Mouse (Mus musculus) hindbrain, embryonic 12.5 days (tissue): ENCODE results near the gene Gm9970. TPM values are rescaled to one million over a fixed set of nuclear protein-coding genes. Genes with fewer than 3 reads are reported as not detected.

ENCODE experiments used
- ATAC-seq: fragments of 200-750 bp; cut with Nextera tagmentation; 2 replicates; pipeline ENCODE4 v1.8.0; 2017; ENCODE audit warnings: moderate TSS enrichment; ENCODE audit not compliant: low FRiP score
- H3K27ac ChIP-seq: fragments of 300-500 bp; sonication (generic); 2 replicates; pipeline ENCODE4 v1.5.1; 2016; ENCODE audit warnings: mild to moderate bottlenecking
- H3K27me3 ChIP-seq: fragments of 300-500 bp; sonication (generic); 2 replicates; pipeline ENCODE4 v1.6.1; 2016; ENCODE audit warnings: mild to moderate bottlenecking
- H3K36me3 ChIP-seq: fragments of 300-500 bp; sonication (generic); 2 replicates; pipeline ENCODE4 v1.6.1; 2016; ENCODE audit warnings: mild to moderate bottlenecking
- H3K4me1 ChIP-seq: fragments of 300-500 bp; sonication (generic); 2 replicates; pipeline ENCODE4 v1.6.1; 2016
- H3K4me2 ChIP-seq: fragments of 300-500 bp; sonication (generic); replicated peaks from 2 replicates; pipeline ENCODE4 v1.6.1; 2016; ENCODE audit warnings: mild to moderate bottlenecking
- H3K4me3 ChIP-seq: fragments of 300-500 bp; sonication (generic); 2 replicates; pipeline ENCODE4 v1.5.1; 2016; ENCODE audit warnings: mild to moderate bottlenecking
- H3K9ac ChIP-seq: fragments of 300-500 bp; sonication (generic); 2 replicates; pipeline ENCODE4 v1.6.1; 2016; ENCODE audit warnings: mild to moderate bottlenecking, moderate library complexity
- H3K9me3 ChIP-seq: fragments of 300-500 bp; sonication (generic); replicated peaks from 2 replicates; pipeline ENCODE4 v1.6.1; 2016; ENCODE audit warnings: mild to moderate bottlenecking
- WGBS: fragments of 180-500 bp; shearing (Covaris S2); methylation state at CpG from one replicate; pipeline ENCODE4 v1.1.7; 2016; 5-methylcytosine and 5-hydroxymethylcytosine counted together
- polyA plus RNA-seq: library from polyadenylated mRNA; unstranded; fragments of >200 nt; fragmentation: Nextera tagmentation; extraction: Ambion mirVana; gene quantifications from 2 replicates; pipeline ENCODE4 v1.2.1, GENCODE M21; 2016

Gm9970 gene
- 0.57 and 0.94 TPM in 2 replicates for polyA plus RNA-seq

DNA sequence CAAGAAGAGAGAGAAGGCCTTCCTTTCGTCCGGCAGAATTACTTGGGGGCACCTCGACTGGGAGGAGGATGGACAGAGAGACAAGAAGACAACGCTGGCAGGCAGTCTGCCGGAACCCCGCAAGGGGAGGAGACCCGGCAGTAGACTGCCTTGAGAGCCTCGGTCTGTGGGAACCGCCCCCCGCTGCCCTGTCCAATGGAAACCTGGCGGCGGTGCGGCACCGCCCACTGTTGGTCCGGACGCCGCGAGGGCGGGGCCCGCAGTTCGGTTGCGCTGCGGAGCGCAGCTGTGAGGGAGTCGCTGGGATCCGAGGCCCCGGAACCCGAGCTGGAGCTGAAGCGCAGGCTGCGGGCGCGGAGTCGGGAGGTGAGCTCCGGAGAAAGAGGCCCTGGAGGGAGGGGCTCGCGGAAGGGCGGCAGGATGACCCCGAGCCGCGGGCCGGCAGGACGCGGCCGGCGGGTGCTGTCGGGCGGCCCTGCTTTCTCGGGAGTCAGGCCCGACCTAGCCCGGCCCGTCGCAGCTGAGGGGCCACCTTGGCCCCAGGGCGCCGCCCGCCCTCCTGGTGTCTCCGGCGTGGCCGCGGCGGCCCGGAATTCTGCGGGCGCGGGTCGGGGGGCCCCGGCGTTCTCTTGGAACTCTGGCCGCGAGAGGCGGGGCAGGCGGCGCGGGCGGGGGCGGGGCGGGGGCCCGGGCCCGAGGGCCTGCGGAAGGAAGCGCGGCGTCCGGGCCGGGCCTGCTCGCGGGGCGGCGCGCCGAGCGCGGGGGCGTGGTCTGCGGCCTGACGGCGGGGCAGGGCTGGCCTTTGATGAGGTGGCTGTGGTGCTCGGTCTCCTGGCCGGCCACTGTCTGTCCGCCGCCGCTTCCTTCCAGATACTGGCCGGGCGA is at the start of gene Gm9970, which contains the start of gene Nrbp1:
Gm9970 (minus strand) TSS at position 596 of the 885 bp plus-strand sequence.
Nrbp1 (plus strand) TSS at position 228 of the 885 bp plus-strand sequence.
- H3K4me1 ChIP-seq = peaks cover 8% of the 10 kb centered on the region
- H3K27me3 ChIP-seq = no peaks in the 10 kb centered on the region
- ATAC-seq = peak; percentile 99
- H3K9me3 ChIP-seq = no peaks in the 10 kb centered on the region; the same call in 1 of the 2 replicates
- peak within 1 kb of the TSS; percentile 98 for H3K27ac ChIP-seq
- H3K4me3 ChIP-seq = peak within 1 kb of the TSS; percentile 96
- under 1% methylated on average over 73 of the region's 103 CpGs for WGBS
- H3K4me2 ChIP-seq = peak within 1 kb of the TSS; percentile 77
- peaks cover 23% of the 10 kb centered on the region for H3K36me3 ChIP-seq
- H3K9ac ChIP-seq = peak within 1 kb of the TSS; percentile 97

DNA sequence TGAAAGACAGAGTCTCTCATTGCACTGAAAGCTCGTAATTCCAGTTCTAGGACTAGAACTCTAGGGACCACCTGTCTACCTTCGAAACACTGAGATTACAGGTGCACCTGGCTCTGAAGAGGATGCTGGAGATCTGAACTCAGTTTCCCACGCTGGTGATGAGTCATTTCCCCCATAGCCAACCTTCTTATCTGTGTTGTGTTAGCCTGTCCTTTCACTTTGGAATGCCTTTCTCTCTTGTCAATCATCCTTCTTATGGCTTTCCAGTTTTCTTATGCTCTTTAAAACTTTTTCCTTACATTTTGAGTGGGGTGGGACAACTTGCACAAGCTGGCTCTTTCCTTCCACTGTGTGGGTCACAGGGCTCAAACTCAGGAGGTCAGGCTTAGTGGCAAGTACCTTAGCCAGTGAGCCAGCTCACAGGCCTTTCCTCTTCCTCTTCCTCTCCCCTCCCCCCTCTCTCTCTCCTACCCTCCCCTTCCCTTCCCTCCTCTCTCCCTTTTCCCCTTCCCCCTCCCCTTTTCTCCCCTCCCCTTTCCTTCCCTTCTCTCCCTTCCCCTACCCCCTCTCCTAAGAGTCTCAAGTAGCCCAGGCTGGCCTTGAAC is 48.7 kb upstream of the Gm9970 start:
- Histone ChIP-seq H3K27me3 (no peaks in the 10 kb centered on the region), H3K9me3 (no peaks in the 10 kb centered on the region), H3K4me3 (peak overlapping the region; percentile 47; the same call in 1 of the 2 replicates), H3K36me3 (peaks cover 32% of the 10 kb centered on the region), H3K4me2 (peak overlapping the region; percentile 75), H3K9ac (peak overlapping the region; percentile 56; the same call in 1 of the 2 replicates), H3K27ac (no peak overlapping the region), H3K4me1 (peaks cover 24% of the 10 kb centered on the region)
- ATAC-seq = no peak
- 89% methylated on average over 3 of the region's 3 CpGs for WGBS

DNA sequence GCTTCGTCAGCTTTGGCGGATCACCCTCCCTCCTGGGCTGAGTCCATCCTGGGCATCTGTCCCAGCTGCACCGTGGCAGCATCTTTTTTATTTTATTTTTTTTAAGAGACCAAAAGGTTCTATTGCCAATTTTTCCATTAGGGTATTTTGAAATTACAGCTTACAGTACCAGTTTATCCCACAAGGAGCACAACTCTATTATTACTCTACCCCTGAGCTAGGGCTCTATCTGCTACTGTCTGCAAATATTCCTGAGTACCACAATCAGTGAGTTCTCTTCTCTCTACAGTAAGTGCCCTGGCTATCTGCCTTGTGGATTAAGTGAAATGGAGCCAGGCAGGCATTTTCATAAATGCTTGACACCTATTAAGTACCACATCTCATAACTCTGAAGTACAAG is 47.6 kb upstream of the Gm9970 start:
- peaks cover 14% of the 10 kb centered on the region; the same call in 1 of the 2 replicates for H3K4me1 ChIP-seq
- no peak overlapping the region for H3K27ac ChIP-seq
- H3K4me3 ChIP-seq = no peak overlapping the region
- no peak overlapping the region for H3K4me2 ChIP-seq
- peaks cover 40% of the 10 kb centered on the region for H3K36me3 ChIP-seq
- ATAC-seq = no peak
- H3K9ac ChIP-seq = no peak overlapping the region
- no peaks in the 10 kb centered on the region for H3K27me3 ChIP-seq
- WGBS = 85% methylated on average over 3 of the region's 3 CpGs
- no peaks in the 10 kb centered on the region for H3K9me3 ChIP-seq

DNA sequence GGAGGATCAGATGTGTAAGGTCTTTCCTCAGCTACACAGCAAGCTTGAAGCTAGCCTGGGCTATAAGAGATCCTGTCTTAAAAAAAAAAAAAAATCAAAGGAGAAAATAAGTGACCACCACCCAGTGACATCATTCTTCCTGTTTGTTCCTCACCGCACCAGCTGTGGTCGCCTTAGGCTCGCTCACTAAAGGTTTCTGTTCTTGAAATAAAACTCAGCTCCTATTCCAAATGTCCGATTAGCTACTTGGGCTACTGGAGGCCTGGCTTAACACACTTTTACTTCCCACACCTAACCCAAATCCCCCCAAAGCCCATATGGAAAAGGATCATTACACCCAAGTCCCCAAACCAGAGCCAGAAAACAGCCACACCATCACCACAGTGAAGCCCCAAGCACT is 47.2 kb upstream of the Gm9970 start:
- WGBS = 93% methylated on average over 4 of the region's 4 CpGs
- no peak for ATAC-seq
- no peak overlapping the region for H3K4me2 ChIP-seq
- H3K27ac ChIP-seq = no peak overlapping the region
- no peak overlapping the region for H3K9ac ChIP-seq
- H3K27me3 ChIP-seq = no peaks in the 10 kb centered on the region
- H3K36me3 ChIP-seq = peaks cover 40% of the 10 kb centered on the region
- H3K4me1 ChIP-seq = peaks cover 14% of the 10 kb centered on the region; the same call in 1 of the 2 replicates
- no peaks in the 10 kb centered on the region for H3K9me3 ChIP-seq
- H3K4me3 ChIP-seq = no peak overlapping the region

DNA sequence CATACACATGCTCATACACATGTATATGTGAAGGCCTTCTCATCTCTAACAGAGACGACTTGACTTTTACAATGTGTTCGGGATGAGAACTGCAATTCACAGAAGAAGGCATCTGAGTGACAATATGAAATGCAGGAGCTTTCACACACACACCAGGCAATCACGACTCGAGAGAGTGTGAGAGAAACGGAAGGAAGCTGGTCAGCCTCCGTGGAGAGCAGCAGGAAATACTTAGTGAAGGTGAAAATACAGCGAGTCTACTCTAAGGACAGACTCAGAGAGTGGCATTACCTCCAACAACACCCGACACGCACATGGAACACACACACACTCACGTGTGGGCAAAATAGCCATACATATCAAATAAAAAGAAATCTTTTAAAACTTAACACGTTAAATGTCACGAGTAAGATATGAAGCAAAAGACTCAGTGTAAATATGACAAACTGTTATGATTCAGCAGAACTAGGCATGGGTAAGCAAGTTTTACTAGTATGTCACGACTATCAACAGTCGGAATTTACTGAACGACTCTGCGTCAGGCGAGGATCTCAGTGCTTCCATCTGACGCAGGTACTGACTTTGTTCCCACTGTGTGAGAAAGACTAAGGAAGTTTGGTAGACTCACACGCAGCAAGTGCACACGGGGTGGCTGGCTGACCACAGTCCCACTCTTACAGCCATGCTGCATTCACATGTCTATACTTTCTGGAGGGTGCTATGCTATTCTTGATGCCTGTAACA is 38.4 kb upstream of the Gm9970 start:
- Histone ChIP-seq H3K27ac (no peak overlapping the region), H3K36me3 (peaks cover 69% of the 10 kb centered on the region), H3K9me3 (no peaks in the 10 kb centered on the region), H3K9ac (no peak overlapping the region), H3K27me3 (no peaks in the 10 kb centered on the region), H3K4me3 (no peak overlapping the region), H3K4me1 (no peaks in the 10 kb centered on the region), H3K4me2 (no peak overlapping the region)
- 89% methylated on average over 20 of the region's 20 CpGs for WGBS
- no peak for ATAC-seq

DNA sequence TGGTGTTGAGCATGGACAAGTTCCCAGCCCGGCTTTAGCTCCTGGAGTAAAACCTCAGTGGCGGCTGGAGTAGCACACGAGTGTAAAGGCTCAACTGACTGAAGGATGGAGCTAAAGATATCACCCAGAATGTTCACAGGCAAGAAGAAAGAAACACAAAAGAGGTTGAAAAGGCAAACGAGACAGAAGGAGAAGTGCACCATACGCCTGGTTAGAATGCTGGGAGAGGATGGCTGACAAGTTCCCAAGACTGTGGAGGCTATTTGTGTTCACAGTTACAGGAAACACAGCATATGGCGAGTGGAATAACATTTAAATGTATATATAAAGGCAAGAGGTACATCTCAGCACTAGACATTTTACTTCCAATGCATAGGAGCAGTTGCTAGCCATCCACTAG is 32.0 kb upstream of the Gm9970 start:
- Histone ChIP-seq H3K4me3 (no peak overlapping the region), H3K27me3 (no peaks in the 10 kb centered on the region), H3K4me1 (no peaks in the 10 kb centered on the region), H3K4me2 (no peak overlapping the region), H3K9ac (no peak overlapping the region), H3K9me3 (no peaks in the 10 kb centered on the region), H3K27ac (no peak overlapping the region), H3K36me3 (peaks cover 56% of the 10 kb centered on the region)
- 85% methylated on average over 6 of the region's 6 CpGs for WGBS
- ATAC-seq = no peak

DNA sequence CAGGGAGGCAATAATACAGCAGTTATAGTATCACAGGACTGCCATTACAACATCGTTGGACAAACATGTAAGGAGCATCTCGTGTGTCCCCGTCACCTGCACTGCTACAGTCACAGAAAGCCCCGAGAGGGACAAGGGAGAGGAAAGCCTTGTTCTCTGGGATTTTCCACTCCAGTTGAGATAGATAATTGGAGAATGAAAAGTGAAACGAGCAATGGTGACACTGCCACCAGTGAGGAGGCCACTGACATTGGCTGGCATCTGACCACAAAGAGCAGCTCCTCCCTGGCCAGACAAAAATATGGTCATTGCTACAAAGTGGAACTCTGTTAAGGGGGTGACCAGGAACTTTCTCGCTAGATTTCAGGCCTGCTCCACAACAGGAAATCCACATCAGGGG is 26.7 kb upstream of the Gm9970 start:
- peaks cover 81% of the 10 kb centered on the region for H3K36me3 ChIP-seq
- H3K9me3 ChIP-seq = no peaks in the 10 kb centered on the region
- ATAC-seq = no peak

DNA sequence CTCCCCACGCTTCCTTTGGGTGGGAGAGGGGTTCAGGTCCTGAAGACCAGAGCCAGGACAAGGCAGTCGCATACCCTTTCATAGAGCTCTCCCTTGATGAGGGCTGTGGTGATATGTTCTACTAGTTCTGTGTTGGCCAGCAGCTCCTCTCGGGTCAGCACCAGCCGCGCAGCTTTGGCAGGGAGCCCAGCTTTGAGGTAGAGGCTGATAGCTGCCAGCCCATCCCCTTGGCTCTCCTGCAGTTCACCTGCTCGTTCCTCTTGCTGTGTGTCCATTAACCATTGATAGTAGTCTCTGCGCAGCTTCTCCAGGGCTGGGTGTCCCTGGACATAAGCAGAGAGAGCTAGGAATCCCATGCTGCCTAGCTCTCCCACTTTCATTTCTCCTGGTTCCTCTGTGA is 25.1 kb upstream of the Gm9970 start:
- H3K27ac ChIP-seq = no peak overlapping the region
- no peaks in the 10 kb centered on the region for H3K27me3 ChIP-seq
- H3K4me3 ChIP-seq = no peak overlapping the region
- 92% methylated on average over 7 of the region's 7 CpGs for WGBS
- no peak overlapping the region for H3K9ac ChIP-seq
- H3K36me3 ChIP-seq = peaks cover 88% of the 10 kb centered on the region
- H3K9me3 ChIP-seq = no peaks in the 10 kb centered on the region
- no peak for ATAC-seq
- H3K4me2 ChIP-seq = no peak overlapping the region
- no peaks in the 10 kb centered on the region for H3K4me1 ChIP-seq

More for the DNA sequence above, 26.7 kb upstream of the Gm9970 start:
- no peak overlapping the region for H3K27ac ChIP-seq
- H3K9ac ChIP-seq = no peak overlapping the region
- H3K4me3 ChIP-seq = no peak overlapping the region
- H3K4me1 ChIP-seq = no peaks in the 10 kb centered on the region
- no peak overlapping the region for H3K4me2 ChIP-seq
- WGBS = 65% methylated on average over 6 of the region's 6 CpGs
- H3K27me3 ChIP-seq = no peaks in the 10 kb centered on the region

DNA sequence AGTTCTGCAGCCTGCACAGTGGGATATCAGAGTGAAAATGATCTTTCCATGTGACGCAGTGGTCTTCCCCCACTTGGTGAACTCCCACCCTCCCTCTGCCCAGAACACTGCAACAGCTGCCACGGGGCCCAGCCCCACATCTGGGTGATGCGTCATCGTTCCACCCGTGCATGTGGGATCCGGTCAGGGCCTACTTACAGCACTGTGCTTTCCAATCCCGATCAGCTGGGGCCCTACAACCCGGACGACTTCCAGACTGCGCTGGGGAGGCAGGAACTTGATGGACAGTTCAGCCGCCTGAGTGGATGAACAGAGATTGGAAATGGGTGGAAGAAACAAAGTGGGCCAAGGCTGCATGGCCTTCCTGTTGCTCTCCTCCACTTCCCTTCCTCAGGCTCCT is 16.6 kb upstream of the Gm9970 start:
- no peak overlapping the region for H3K4me2 ChIP-seq
- H3K9ac ChIP-seq = no peak overlapping the region
- peaks cover 80% of the 10 kb centered on the region for H3K36me3 ChIP-seq
- ATAC-seq = no peak
- no peaks in the 10 kb centered on the region for H3K27me3 ChIP-seq
- H3K4me3 ChIP-seq = no peak overlapping the region
- H3K4me1 ChIP-seq = 0 out of 2 replicates have a peak, but pooled peaks cover 3% of the 10 kb centered on the region
- WGBS = 91% methylated on average over 11 of the region's 11 CpGs
- H3K9me3 ChIP-seq = no peaks in the 10 kb centered on the region
- no peak overlapping the region for H3K27ac ChIP-seq

DNA sequence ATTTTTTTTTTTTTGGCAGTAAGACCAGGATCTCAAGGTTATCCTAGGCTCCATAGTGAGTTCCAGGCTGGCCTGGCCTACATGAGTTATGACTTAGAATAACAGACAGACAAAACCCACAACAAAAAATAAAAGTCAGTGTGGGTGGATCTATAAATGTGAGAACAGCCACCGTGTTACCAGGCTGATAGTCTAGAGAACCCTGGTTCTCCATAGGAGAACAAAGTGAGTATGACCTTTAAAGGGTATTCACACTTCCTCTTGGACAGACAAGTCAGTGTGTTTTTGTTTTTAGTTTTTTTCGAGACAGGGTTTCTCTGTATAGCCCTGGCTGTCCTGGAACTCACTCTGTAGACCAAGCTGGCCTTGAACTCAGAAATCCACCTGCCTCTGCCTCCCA is 14.9 kb upstream of the Gm9970 start:
- peaks cover 81% of the 10 kb centered on the region for H3K36me3 ChIP-seq
- H3K4me1 ChIP-seq = peaks cover 16% of the 10 kb centered on the region
- WGBS = 94% methylated on average over 2 of the region's 2 CpGs
- peaks cover 6% of the 10 kb centered on the region; the same call in 1 of the 2 replicates for H3K27me3 ChIP-seq
- H3K9me3 ChIP-seq = no peaks in the 10 kb centered on the region
- no peak overlapping the region for H3K27ac ChIP-seq
- H3K4me3 ChIP-seq = no peak overlapping the region
- H3K9ac ChIP-seq = no peak overlapping the region
- no peak for ATAC-seq
- H3K4me2 ChIP-seq = no peak overlapping the region

DNA sequence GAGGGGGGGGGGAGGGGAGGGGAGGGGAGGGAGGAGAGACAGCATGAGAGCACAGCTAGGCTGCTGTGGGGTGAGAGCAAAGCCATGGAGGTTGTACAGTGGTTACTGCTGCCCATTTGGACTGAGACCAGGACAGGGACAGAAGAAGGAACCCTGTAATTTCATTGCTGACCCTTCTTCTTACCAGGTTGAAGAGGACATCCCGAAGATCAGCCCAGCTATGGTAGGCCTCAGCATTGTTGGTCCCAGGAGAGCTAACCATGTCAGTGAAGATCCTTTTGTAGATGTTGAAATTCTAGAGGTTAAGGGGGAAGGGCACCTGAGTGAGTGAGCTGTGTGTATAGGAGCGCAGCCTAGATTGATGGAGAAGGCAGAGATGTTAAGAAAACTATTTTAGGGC is 14.3 kb upstream of the Gm9970 start:
- peaks cover 81% of the 10 kb centered on the region for H3K36me3 ChIP-seq
- peaks cover 6% of the 10 kb centered on the region; the same call in 1 of the 2 replicates for H3K27me3 ChIP-seq
- no peak for ATAC-seq
- H3K4me3 ChIP-seq = no peak overlapping the region
- no peak overlapping the region for H3K4me2 ChIP-seq
- H3K4me1 ChIP-seq = peaks cover 17% of the 10 kb centered on the region
- no peak overlapping the region for H3K27ac ChIP-seq
- H3K9ac ChIP-seq = no peak overlapping the region
- H3K9me3 ChIP-seq = no peaks in the 10 kb centered on the region
- WGBS = 93% methylated on average over 2 of the region's 2 CpGs

DNA sequence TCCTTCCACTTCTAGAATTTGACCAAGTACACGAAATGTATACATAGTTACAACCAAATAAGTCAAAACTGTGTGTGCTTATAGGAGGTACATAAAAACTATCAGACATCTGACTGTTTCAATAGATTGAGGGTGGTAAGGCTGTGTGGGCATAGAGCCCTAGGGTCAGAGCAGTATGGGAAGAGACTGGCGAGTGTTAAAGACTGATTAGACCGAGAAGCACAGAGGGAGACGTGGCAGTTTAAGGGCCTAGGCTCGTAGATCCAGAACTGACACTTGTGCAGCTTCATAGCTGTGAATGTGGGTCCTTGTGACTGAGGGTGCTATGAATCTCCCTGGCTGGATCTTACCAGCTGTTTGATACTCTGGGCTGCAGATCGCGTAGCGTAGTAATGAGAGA is 13.9 kb upstream of the Gm9970 start:
- H3K9ac ChIP-seq = no peak overlapping the region
- peaks cover 17% of the 10 kb centered on the region for H3K4me1 ChIP-seq
- no peak overlapping the region for H3K27ac ChIP-seq
- 89% methylated on average over 8 of the region's 8 CpGs for WGBS
- ATAC-seq = no peak
- H3K9me3 ChIP-seq = no peaks in the 10 kb centered on the region
- no peak overlapping the region for H3K4me2 ChIP-seq
- peaks cover 81% of the 10 kb centered on the region for H3K36me3 ChIP-seq
- H3K4me3 ChIP-seq = no peak overlapping the region
- peaks cover 6% of the 10 kb centered on the region; the same call in 1 of the 2 replicates for H3K27me3 ChIP-seq
